Mouse (Mus musculus) brain, embryonic 14.5 days (tissue): ENCODE results near the gene Tbc1d8b. TPM values are rescaled to one million over a fixed set of nuclear protein-coding genes. Genes with fewer than 3 reads are reported as not detected.

ENCODE experiments used
- DNase-seq: peaks from one replicate; pipeline ENCODE4 v3.0.0-alpha.2; 2011; ENCODE audit warnings: low read depth
- CTCF ChIP-seq: fragments of 200-500 bp; IDR thresholded peaks from 2 replicates; pipeline ENCODE4 v1.5.1; 2012; ENCODE audit warnings: inconsistent platforms, mild to moderate bottlenecking, moderate library complexity, borderline replicate concordance; ENCODE audit not compliant: insufficient read depth, insufficient read length; ENCODE audit errors: extremely low read depth
- POLR2A ChIP-seq: fragments of 200-500 bp; IDR thresholded peaks from 2 replicates; pipeline ENCODE4 v1.6.1; 2012; ENCODE audit warnings: mild to moderate bottlenecking, inconsistent platforms, borderline replicate concordance; ENCODE audit not compliant: poor library complexity, insufficient read depth, insufficient read length, severe bottlenecking; ENCODE audit errors: extremely low read depth
- polyA plus RNA-seq: library from polyadenylated mRNA; depleted of rRNA; stranded (reverse); fragments of >200 nt; gene quantifications from 2 replicates; pipeline ENCODE4 v1.2.3, GENCODE M21; 2012; rRNA removed

The Tbc1d8b gene
- 1.6 and 2.2 TPM in 2 replicates for polyA plus RNA-seq

- peak; percentile 95 for DNase-seq
- TF ChIP-seq POLR2A (no peak), CTCF (no peak)
Measured at GRCm38 (mm10) chrX:139684775-139685695, at the start of gene Tbc1d8b. Tbc1d8b (plus strand) TSS chrX:139684996.

GRCm38 (mm10) chrX:139639744-139640143, 45.1 kb upstream of the Tbc1d8b start:
- no peak for DNase-seq
- TF ChIP-seq POLR2A, result no peak

GRCm38 (mm10) chrX:139640418-139640817, 44.4 kb upstream of the Tbc1d8b start:
- no peak for DNase-seq
- TF ChIP-seq CTCF (no peak), POLR2A (no peak)

GRCm38 (mm10) chrX:139652226-139652625, 32.6 kb upstream of the Tbc1d8b start:
- DNase-seq, result no peak
- TF ChIP-seq CTCF, result no peak
- TF ChIP-seq POLR2A, result no peak

- DNase-seq, result no peak
- TF ChIP-seq POLR2A, result no peak
- TF ChIP-seq CTCF, result no peak
Measured at GRCm38 (mm10) chrX:139653292-139653691, 31.5 kb upstream of the Tbc1d8b start.

GRCm38 (mm10) chrX:139654350-139655063, 30.3 kb upstream of the Tbc1d8b start:
- TF ChIP-seq POLR2A (no peak), CTCF (no peak)
- DNase-seq, result no peak

GRCm38 (mm10) chrX:139662111-139662510, 22.7 kb upstream of the Tbc1d8b start:
- no peak for DNase-seq
- no peak for TF ChIP-seq POLR2A
- TF ChIP-seq CTCF, result no peak

GRCm38 (mm10) chrX:139665829-139666228, 19.0 kb upstream of the Tbc1d8b start:
- TF ChIP-seq CTCF (no peak), POLR2A (no peak)

GRCm38 (mm10) chrX:139684410-139684774, 404 bp upstream of the Tbc1d8b start:
- no peak for DNase-seq
- TF ChIP-seq POLR2A (no peak), CTCF (no peak)

More at GRCm38 (mm10) chrX:139665829-139666228, 19.0 kb upstream of the Tbc1d8b start:
- peak; percentile 25 for DNase-seq

- no peak for DNase-seq
- TF ChIP-seq POLR2A (no peak), CTCF (no peak)
Measured at GRCm38 (mm10) chrX:139714381-139714780, 29.6 kb downstream of the Tbc1d8b start, which contains the start of gene Gm15013. Gm15013 (minus strand) TSS chrX:139714481.

- DNase-seq, result no peak
- TF ChIP-seq POLR2A (no peak), CTCF (no peak)
Measured at GRCm38 (mm10) chrX:139722350-139722749, 37.6 kb downstream of the Tbc1d8b start.

- DNase-seq, result no peak
- TF ChIP-seq POLR2A, result no peak
- TF ChIP-seq CTCF, result no peak
Measured at GRCm38 (mm10) chrX:139730541-139730940, 45.7 kb downstream of the Tbc1d8b start.

- TF ChIP-seq POLR2A, result no peak
- no peak for TF ChIP-seq CTCF
- DNase-seq, result no peak
Measured at GRCm38 (mm10) chrX:139737066-139737465, 52.3 kb downstream of the Tbc1d8b start.
